Mouse (Mus musculus) heart, embryonic 10.5 days (tissue): ENCODE results near the gene Psmd8. TPM values are rescaled to one million over a fixed set of nuclear protein-coding genes. Genes with fewer than 3 reads are reported as not detected.
"Not testable (repeated sequence)": the region's sequence is repeated elsewhere in the genome, so short reads cannot be mapped to it uniquely, and the experiment has no call there.

Experiments
- DNase-seq: peaks from one replicate; pipeline ENCODE4 v3.0.0-alpha.2; 2017; ENCODE audit warnings: low spot score
- H3K27ac ChIP-seq: fragments of 300-500 bp; sonication (generic); 2 replicates; pipeline ENCODE4 v1.5.1; 2016; ENCODE audit warnings: mild to moderate bottlenecking
- H3K27me3 ChIP-seq: fragments of 300-500 bp; sonication (generic); 2 replicates; pipeline ENCODE4 v1.6.1; 2016; ENCODE audit warnings: mild to moderate bottlenecking; ENCODE audit not compliant: poor library complexity, insufficient read depth, severe bottlenecking
- H3K36me3 ChIP-seq: fragments of 300-500 bp; sonication (generic); 2 replicates; pipeline ENCODE4 v1.6.1; 2016; ENCODE audit warnings: mild to moderate bottlenecking, moderate library complexity
- H3K4me1 ChIP-seq: fragments of 300-500 bp; sonication (generic); 2 replicates; pipeline ENCODE4 v1.6.1; 2016; ENCODE audit warnings: mild to moderate bottlenecking
- H3K4me3 ChIP-seq: fragments of 300-500 bp; sonication (generic); 2 replicates; pipeline ENCODE4 v1.5.1; 2016; ENCODE audit warnings: mild to moderate bottlenecking, moderate library complexity
- H3K9me3 ChIP-seq: fragments of 300-500 bp; sonication (generic); 2 replicates; pipeline ENCODE4 v1.6.1; 2016; ENCODE audit warnings: mild to moderate bottlenecking, moderate library complexity
- WGBS: fragments of 180-500 bp; shearing (Covaris S2); methylation state at CpG from one replicate; pipeline ENCODE4 v1.1.7; 2016; 5-methylcytosine and 5-hydroxymethylcytosine counted together
- polyA plus RNA-seq: library from polyadenylated mRNA; unstranded; fragments of >200 nt; fragmentation: Nextera tagmentation; extraction: Ambion mirVana; gene quantifications from 2 replicates; pipeline ENCODE4 v1.2.1, GENCODE M21; 2016

Psmd8 gene
- 244 and 267 TPM in 2 replicates for polyA plus RNA-seq

- WGBS = under 1% methylated on average over 62 of the region's 62 CpGs
- H3K27ac ChIP-seq = peak within 1 kb of the TSS; percentile 90
- peak within 1 kb of the TSS; percentile 79 for H3K4me3 ChIP-seq
- peak; percentile 99 for DNase-seq
- H3K9me3 ChIP-seq = no peaks in the 10 kb centered on the region
- peaks cover 25% of the 10 kb centered on the region for H3K36me3 ChIP-seq
- H3K27me3 ChIP-seq = peaks cover 1% of the 10 kb centered on the region; the same call in 1 of the 2 replicates
- peaks cover 11% of the 10 kb centered on the region for H3K4me1 ChIP-seq
These were observed at the start of gene Psmd8 for GRCm38 (mm10) chr7:29180077-29180853. TSS of gene Psmd8 (minus strand) at chr7:29180701.

DNA sequence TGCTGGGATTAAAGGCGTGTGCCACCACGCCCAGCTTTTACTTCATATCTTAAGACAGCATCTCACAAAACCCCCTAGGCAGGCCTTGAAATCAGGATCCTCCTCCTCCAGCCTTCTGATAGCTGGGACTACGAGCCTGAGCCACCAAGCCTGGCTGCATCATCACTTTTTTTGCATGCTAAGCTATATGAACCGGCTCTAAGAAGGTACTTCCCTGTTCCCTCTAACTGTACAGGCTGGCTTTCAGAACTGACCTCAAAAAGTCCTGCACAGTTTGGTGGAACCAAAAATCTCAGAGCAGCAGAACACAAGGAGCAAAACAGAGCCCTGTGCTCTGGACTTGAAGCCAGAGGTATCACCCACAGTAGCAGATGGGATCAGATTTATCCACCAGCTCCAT, 47.7 kb upstream of the Psmd8 start:
- Histone ChIP-seq H3K27ac (no peak overlapping the region), H3K36me3 (no peaks in the 10 kb centered on the region; the same call in 1 of the 2 replicates), H3K27me3 (peaks cover 41% of the 10 kb centered on the region), H3K4me3 (no peak overlapping the region), H3K4me1 (peaks cover 26% of the 10 kb centered on the region), H3K9me3 (no peaks in the 10 kb centered on the region)
- WGBS = 73% methylated on average over 4 of the region's 4 CpGs
- no peak for DNase-seq

GRCm38 (mm10) chr7:29225520-29225919, 45.0 kb upstream of the Psmd8 start:
- peak overlapping the region; percentile 30; the same call in 1 of the 2 replicates for H3K27ac ChIP-seq
- DNase-seq = no peak
- peaks cover 17% of the 10 kb centered on the region for H3K4me1 ChIP-seq
- H3K9me3 ChIP-seq = no peaks in the 10 kb centered on the region
- peak overlapping the region; percentile 27; the same call in 1 of the 2 replicates for H3K4me3 ChIP-seq
- H3K36me3 ChIP-seq = peaks cover 3% of the 10 kb centered on the region; the same call in 1 of the 2 replicates
- peaks cover 14% of the 10 kb centered on the region for H3K27me3 ChIP-seq
- 65% methylated on average over 13 of the region's 13 CpGs for WGBS

DNA sequence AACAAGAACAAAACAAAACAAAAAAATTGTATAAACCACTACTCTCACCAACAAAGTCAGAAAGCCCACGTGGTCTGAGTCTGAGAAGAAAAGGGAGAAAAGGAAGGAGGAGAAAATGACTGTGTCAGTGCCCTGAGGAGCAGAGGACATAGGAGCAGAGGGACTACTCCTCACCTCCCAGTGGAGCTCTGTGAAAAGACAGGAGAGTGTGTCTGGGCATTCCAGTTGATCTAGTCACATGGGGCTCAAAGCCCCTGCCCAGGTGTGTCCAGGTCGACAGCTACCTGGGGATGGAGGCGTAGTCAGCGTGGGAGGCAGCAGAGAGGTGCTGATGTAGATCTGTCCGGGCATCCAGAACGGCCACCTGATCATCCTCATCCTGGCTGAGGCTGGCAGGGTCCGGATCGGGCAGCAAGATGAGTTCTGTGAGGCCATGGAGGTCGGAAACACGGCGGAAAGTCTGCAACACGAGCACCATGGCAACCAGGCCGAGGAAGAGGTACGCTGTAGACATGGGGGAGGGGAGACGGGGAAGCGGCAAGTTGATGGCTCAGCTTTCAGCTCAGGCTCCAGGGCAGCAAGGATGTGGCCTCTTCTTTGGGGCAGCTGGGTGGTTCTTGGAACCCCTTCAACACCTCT, 44.4 kb upstream of the Psmd8 start:
- peaks cover 4% of the 10 kb centered on the region for H3K9me3 ChIP-seq
- peak overlapping the region; percentile 30; the same call in 1 of the 2 replicates for H3K27ac ChIP-seq
- H3K4me1 ChIP-seq = peaks cover 17% of the 10 kb centered on the region
- no peak for DNase-seq
- H3K27me3 ChIP-seq = peaks cover 13% of the 10 kb centered on the region
- H3K4me3 ChIP-seq = peak overlapping the region; percentile 27
- H3K36me3 ChIP-seq = peaks cover 5% of the 10 kb centered on the region; the same call in 1 of the 2 replicates
- WGBS = 16% methylated on average over 16 of the region's 16 CpGs

GRCm38 (mm10) chr7:29214846-29215245, 34.3 kb upstream of the Psmd8 start:
- Histone ChIP-seq H3K27ac (no peak overlapping the region), H3K27me3 (peaks cover 21% of the 10 kb centered on the region), H3K4me1 (peaks cover 14% of the 10 kb centered on the region), H3K9me3 (peaks cover 15% of the 10 kb centered on the region), H3K36me3 (peaks cover 10% of the 10 kb centered on the region; the same call in 1 of the 2 replicates), H3K4me3 (no peak overlapping the region)
- DNase-seq = no peak
- WGBS = 38% methylated on average over 15 of the region's 15 CpGs

- Histone ChIP-seq H3K36me3 (peaks cover 4% of the 10 kb centered on the region; the same call in 1 of the 2 replicates), H3K4me1 (peaks cover 14% of the 10 kb centered on the region), H3K27me3 (peaks cover 21% of the 10 kb centered on the region), H3K9me3 (peaks cover 10% of the 10 kb centered on the region; the same call in 1 of the 2 replicates), H3K27ac (no peak overlapping the region), H3K4me3 (no peak overlapping the region)
- WGBS = 58% methylated on average over 2 of the region's 2 CpGs
- no peak for DNase-seq
These were observed 33.7 kb upstream of the Psmd8 start for GRCm38 (mm10) chr7:29214236-29214635.

DNA sequence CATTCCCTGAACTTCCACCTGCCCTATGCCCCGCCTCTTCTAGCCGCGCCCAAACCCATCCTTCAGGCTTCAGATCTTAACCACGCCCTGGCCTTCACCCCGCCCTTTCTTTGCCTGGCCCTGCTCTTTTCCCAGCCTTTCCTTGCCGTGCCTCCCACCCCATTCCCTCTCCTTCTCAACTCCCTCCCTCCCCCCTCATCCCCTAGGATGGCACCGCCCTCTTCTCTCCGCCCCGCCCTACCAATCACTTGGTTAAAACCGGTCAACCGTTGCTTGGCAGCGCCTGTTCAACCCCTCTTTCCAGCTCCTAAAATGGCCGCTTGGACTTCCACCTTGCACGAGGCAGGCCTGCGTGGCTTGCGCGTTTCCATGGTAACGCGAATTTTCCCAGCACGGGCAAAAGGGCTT, 33.2 kb upstream of the Psmd8 start, which contains the start of gene Catsperg1:
Gene Catsperg1 (minus strand): TSS at position 361 of the 408 bp plus-strand sequence.
- Histone ChIP-seq H3K27ac (no peak within 1 kb of the TSS), H3K4me3 (peak within 1 kb of the TSS; percentile 39; the same call in 1 of the 2 replicates), H3K36me3 (peaks cover 4% of the 10 kb centered on the region; the same call in 1 of the 2 replicates), H3K27me3 (peaks cover 21% of the 10 kb centered on the region), H3K4me1 (peaks cover 14% of the 10 kb centered on the region), H3K9me3 (peaks cover 10% of the 10 kb centered on the region; the same call in 1 of the 2 replicates)
- peak; percentile 80 for DNase-seq
- WGBS = 3% methylated on average over 20 of the region's 20 CpGs

DNA sequence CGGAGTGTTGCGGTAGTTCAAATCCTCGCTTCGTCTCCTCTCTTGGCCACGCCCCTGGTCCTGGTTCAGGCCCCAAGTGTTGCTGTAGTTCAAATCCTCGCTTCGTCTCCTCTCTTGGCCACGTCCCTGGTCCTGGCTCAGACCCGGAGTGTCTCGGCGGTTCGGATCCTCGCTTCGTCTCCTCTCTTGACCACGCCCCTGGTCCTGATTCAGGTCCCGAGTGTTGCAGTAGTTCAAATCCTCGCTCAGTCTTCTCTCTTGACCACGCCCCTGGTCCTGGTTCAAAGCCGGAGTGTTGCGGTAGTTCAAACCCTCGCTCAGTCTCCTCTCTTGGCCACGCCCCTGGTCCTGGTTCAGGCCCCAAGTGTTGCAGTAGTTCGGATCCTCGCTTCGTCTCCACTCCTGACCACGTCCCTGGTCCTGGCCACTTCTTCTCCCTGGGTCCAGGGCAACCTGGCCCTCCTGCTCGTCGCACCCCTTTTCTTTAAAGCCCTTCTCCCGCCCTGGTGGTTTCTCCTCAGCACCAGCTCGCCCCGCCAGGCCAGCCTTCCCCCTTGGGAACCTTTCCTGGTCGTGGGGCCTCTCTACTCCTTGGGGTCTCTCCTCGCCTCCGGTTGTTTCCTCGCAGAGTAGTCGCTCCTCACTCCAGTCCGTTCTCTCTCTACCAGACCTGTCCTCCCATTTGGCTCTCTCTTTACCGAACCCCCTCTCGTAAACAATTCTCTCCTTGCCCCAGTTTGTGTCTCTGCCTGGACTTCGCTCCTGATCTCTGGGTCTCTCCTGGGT, 32.5 kb upstream of the Psmd8 start:
- not testable (repeated sequence) for H3K36me3 ChIP-seq, H3K27ac ChIP-seq, H3K9me3 ChIP-seq, DNase-seq
- Histone ChIP-seq H3K27me3 (peaks cover 21% of the 10 kb centered on the region), H3K4me1 (peaks cover 14% of the 10 kb centered on the region), H3K4me3 (peak overlapping the region; percentile 17; the same call in 1 of the 2 replicates)
- WGBS = 14% methylated on average over 40 of the region's 40 CpGs

DNA sequence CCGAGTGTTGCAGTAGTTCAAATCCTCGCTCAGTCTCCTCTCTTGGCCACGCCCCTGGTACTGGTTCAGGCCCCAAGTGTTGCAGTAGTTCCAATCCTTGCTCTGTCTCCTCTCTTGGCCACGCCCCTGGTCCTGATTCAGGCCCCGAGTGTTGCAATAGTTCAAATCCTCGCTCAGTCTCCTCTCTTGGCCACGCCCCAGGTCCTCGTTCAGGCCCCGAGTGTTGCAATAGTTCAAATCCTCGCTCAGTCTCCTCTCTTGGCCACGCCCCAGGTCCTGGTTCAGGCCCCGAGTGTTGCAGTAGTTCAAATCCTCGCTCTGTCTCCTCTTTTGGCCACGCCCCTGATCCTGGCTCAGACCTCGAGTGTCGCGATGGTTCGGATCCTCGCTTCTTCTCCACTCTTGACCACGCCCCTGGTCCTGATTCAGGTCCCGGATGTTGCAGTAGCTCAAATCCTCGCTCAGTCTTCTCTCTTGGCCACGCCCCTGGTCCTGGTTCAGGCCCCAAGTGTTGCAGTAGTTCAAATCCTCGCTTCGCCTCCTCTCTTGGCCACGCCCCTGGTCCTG, 31.8 kb upstream of the Psmd8 start:
- no peak for DNase-seq
- Histone ChIP-seq H3K27me3 (peaks cover 21% of the 10 kb centered on the region), H3K4me3 (peak overlapping the region; percentile 60), H3K4me1 (peaks cover 14% of the 10 kb centered on the region), H3K9me3 (peaks cover 10% of the 10 kb centered on the region; the same call in 1 of the 2 replicates), H3K36me3 (peaks cover 4% of the 10 kb centered on the region; the same call in 1 of the 2 replicates), H3K27ac (no peak overlapping the region)
- 13% methylated on average over 26 of the region's 26 CpGs for WGBS

- H3K27ac ChIP-seq = peak overlapping the region; percentile 76
These were observed 31.1 kb upstream of the Psmd8 start for GRCm38 (mm10) chr7:29211415-29212198.

DNA sequence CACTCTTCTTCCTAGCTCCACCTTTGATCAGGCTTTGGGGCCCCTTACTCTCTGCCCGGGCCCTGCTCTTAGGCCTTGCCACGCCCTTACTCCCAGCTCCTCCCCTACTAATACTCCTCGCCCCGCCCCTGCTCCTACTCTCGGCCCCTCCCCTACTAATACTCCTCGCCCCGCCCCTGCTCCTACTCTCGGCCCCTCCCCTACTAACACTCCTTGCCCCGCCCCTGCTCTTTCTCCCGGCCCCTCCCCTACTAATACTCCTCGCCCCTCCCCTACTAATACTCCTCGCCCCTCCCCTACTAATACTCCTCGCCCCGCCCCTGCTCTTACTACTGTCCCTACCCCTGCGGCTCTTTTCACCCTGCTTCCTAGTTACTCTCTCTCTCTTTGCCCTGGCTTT, 30.5 kb upstream of the Psmd8 start:
- Histone ChIP-seq H3K27me3 (peaks cover 21% of the 10 kb centered on the region), H3K27ac (peak overlapping the region; percentile 76), H3K4me1 (peaks cover 14% of the 10 kb centered on the region), H3K4me3 (peak overlapping the region; percentile 60)
- WGBS = 35% methylated on average over 10 of the region's 15 CpGs
- DNase-seq, H3K36me3 ChIP-seq, H3K9me3 ChIP-seq: not testable (repeated sequence)

More at GRCm38 (mm10) chr7:29211415-29212198, 31.1 kb upstream of the Psmd8 start:
- peaks cover 21% of the 10 kb centered on the region for H3K27me3 ChIP-seq
- H3K9me3 ChIP-seq = peaks cover 5% of the 10 kb centered on the region; the same call in 1 of the 2 replicates
- WGBS = 4% methylated on average over 34 of the region's 34 CpGs
- peak overlapping the region; percentile 60 for H3K4me3 ChIP-seq
- peaks cover 14% of the 10 kb centered on the region for H3K4me1 ChIP-seq
- peak; percentile 93 for DNase-seq
- H3K36me3 ChIP-seq = peaks cover under 1% of the 10 kb centered on the region; the same call in 1 of the 2 replicates
